Mouse (Mus musculus): ENCODE data around the gene Ranbp9.
A peak's percentile ranks its signal among the peaks of the same experiment; 100 is the strongest.

Gene Ranbp9

DNA sequence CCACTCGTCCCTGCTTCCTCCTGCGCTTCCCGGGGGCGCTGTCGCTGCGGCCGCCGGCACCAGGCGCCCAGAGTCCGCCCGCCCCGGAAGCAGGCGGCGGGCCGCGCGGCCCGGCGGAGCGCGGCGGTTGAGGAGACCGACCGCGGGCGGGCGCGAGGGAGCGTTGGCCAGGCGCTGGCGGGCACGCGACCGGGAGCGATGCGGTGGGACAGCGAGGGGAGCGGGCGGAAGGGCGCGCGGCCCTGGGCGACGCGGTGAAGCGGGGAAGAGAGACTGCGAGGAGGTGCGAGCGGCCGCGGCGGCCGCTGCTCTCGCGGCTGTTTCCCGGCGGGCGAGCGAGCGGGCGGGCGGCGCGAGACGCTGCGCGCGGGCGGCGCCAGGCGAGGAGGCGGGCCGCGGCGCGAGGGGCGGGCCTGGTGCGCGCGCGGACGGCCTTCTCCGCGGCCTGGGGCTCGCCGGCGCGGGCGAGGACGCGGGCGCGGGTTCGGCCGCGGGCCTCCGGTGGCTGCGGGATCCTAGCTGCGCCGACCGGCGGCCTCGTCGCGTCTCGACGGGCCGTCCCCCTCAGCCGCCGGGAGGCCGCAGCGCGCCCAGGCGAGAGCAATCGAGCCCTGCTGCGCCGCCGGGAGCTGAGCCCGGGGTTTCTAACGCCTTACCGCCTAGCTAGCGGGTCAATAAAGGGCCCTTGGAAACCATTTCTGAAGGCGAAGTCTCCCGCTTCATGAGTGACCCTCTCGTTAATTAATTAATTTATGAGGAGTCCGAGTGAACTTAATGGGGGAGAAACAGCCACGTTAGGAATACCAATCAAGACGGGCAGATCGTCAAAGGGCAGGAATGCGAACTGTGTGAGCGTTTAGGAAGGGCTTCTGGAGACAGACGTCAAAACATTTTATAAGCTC lies at the start of gene Ranbp9:
TSS of gene Ranbp9 (minus strand) at position 326 of the 902 bp plus-strand sequence.
- peak; percentile 54 to 62 for DNase-seq (ENCODE audit: low spot score in 2 of 2)

DNA sequence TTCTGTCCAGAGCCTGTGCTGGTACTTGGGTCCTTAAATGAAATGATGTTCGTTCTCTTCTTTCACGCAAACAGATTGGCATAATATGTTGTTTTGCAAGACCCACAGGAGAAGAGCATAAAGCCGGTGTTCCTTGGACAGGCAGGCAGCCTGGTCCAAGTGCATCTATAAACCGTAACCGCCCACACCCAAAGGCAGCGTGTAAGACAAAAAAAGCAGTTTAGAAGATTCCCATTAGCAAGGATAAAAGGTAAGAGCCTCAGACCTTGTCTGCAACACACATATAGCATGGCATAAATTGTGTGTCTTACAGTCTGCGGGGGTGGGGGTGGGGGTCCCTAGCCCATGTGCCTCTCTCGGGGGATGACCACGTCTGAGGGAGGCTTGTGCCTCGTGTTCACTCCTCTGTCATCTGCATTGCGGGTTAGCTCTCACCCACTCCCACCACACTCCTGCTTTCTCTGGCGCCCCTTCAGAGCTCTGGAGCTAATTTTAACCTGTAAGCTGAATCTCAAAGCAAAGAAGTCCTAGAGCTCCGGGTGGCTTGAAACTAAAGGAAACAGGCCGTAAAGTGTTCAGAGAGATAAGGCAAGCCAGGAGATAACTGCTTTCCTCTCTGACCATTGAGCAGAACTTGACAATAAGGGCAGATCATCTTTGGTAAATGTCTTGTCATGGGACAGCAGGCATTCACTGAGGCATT lies 49.2 kb upstream of the Ranbp9 start:
- DNase-seq (ENCODE audit: low spot score in 2 of 2): no peak

- no peak for DNase-seq (ENCODE audit: low spot score in 2 of 2)
Measured at GRCm38 (mm10) chr13:43526289-43526688, 45.2 kb upstream of the Ranbp9 start.

GRCm38 (mm10) chr13:43525363-43526134 lies 44.5 kb upstream of the Ranbp9 start:
- DNase-seq (ENCODE audit: low spot score in 2 of 2): peak in 1 of 2 experiments; percentile 23

GRCm38 (mm10) chr13:43524491-43525362 lies 43.6 kb upstream of the Ranbp9 start:
- DNase-seq (ENCODE audit: low spot score in 2 of 2): no peak

DNA sequence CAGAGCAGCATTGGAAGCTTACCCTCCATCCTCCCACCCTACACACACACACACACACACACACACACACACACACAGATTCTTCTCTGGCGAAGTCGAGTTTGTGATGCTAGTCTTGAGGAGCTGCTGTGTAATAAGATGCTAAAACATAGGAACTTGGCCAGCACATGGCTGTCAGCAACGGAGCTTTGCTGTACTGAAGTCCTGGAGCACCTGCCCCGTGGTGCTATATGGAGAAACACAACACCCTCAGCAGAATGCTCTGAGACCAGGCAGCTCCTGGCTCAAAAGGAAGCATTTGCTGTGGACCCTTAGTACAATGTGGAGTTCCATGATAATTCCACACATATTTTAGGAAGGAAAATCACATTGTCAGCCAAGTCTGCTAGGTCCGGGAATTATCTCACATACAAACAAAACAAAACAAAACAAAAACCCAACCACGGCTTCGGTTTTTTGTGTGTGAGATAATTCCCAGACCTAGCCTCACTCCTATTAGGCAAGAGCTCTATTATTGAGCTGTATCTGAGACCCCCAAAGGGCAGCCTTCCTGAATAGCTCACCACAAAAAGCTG lies 42.9 kb upstream of the Ranbp9 start:
- DNase-seq (ENCODE audit: low spot score in 2 of 2): no peak

DNA sequence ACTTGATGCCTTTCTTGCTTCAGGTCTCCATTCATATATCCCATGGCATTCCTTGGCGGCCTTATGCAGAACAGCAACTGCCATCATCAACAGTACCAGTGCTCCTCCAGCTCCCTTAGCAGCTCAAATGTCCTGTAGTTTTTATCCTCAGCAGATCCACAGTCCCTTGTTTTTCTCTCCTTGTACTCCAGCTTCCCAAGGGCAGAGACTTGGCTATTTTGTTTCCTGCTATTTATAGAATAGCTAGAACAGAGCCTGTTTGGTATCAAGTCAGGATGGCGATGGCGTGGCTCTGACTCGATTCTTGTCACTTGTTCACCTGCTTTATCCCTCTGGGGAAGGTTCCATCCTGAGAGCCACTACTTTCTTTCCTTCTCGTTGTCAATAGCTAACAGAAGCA lies 40.9 kb upstream of the Ranbp9 start:
- no peak for DNase-seq (ENCODE audit: low spot score in 2 of 2)

DNA sequence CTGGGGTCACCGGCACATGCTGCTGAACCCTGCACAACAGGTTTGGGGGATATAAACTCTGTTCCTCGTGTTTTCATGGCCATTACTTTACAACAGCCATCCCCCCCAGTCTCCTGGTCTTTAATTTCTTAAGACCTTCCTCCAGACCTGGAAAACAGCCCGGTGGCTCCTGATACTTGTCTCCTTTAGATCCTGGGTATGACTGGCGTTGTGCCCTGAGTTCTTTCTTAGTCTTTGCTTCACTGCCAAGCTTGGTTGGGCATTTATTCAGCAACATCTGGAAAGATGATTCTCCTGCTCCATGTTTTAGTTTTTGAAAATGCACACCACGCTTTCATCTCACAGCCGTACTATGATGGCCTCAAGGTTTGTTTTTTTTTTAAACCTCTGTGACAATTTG lies 38.2 kb upstream of the Ranbp9 start:
- no peak for DNase-seq (ENCODE audit: low spot score in 2 of 2)

DNA sequence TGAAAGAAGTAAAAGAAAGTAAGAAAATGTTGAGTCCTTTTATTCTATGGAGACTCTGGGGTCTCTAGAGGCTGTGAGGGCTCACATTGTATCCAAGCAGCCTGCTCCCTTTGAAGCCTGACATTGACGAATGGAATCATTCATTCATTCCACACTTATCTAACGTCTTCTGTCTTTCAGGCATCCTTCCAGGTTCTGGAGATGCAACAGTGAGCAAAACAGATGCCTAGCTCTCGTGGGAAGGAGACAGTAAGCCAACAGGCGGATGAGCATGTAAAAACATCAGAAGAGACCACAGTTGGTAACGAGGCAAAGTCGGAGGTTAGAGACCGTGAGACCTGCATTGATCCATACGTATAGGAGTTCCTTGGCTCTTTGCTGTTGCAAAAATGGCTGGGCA lies 36.3 kb upstream of the Ranbp9 start:
- DNase-seq (ENCODE audit: low spot score in 2 of 2): no peak

- DNase-seq (ENCODE audit: low spot score in 2 of 2): no peak
Measured at GRCm38 (mm10) chr13:43516931-43517330, 35.8 kb upstream of the Ranbp9 start.

DNA sequence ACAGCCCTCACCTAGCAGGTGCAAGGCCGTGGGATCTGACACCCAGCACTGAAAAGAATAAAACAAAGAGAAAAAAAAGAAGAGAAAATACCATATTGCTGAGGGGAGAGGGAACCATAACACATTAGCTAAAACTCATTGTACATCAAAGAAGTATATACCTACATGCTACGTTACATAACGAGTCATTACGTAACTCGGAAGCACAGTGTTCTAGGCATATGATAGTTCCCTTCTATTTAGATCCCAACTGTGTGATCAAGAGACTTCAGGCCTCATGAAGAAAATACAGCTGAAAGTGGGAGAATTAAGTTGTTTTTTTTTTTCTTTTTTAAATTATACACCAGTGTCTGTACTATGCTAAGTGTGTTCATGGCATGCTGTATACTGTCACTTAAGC lies 35.0 kb upstream of the Ranbp9 start:
- no peak for DNase-seq (ENCODE audit: low spot score in 2 of 2)

- DNase-seq (ENCODE audit: low spot score in 2 of 2): no peak
Measured at GRCm38 (mm10) chr13:43514950-43515358, 33.9 kb upstream of the Ranbp9 start.

- DNase-seq (ENCODE audit: low spot score in 2 of 2): no peak
Measured at GRCm38 (mm10) chr13:43512736-43513135, 31.7 kb upstream of the Ranbp9 start.

GRCm38 (mm10) chr13:43505798-43506197 lies 24.7 kb upstream of the Ranbp9 start:
- no peak for DNase-seq (ENCODE audit: low spot score in 2 of 2)

DNA sequence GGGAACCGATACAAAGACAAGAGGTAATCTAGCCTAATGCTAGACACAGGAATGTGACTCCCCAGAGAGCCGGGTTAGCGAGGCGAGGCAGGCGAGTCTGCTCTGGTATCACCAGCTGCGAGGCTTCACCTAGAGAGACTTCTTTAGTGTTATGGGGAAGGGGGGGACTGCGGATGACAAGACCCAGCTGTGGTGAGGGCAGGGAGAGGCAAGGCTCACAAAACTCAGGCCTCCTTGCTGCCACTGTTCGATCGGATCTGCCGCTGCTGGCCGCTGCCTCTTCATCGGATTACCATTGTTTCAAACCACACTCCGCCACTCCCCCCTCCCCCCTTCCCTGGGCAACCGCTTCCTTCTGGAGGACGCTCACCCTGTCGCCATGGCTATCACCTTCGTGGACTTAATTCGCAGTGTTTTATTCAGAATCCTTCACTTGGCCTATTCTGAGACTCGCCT lies 22.3 kb upstream of the Ranbp9 start:
- DNase-seq (ENCODE audit: low spot score in 2 of 2): peak; percentile 34 to 35

DNA sequence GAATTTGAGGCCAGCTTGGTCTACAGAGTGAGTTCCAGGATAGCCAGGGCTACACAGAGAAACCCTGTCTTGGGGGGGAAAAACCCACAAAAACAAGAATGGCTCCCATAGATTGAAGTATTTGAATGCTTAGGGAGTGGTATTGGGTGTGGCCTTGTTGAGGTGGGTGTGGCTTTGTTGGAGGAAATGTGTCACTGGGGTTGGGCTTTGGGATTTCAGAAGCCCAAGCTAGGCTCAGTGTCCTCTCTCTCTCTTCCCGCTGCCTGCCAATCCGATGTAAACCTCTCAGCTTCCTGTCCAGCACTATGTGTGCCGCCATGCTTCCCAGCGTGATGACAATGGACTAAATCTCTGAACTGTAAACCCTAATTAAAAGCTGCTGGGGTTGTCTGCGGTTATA lies 20.5 kb upstream of the Ranbp9 start:
- no peak for DNase-seq (ENCODE audit: low spot score in 2 of 2)

GRCm38 (mm10) chr13:43500483-43500850 lies 19.4 kb upstream of the Ranbp9 start:
- peak; percentile 17 to 44 for DNase-seq (ENCODE audit: low spot score in 2 of 2)

DNA sequence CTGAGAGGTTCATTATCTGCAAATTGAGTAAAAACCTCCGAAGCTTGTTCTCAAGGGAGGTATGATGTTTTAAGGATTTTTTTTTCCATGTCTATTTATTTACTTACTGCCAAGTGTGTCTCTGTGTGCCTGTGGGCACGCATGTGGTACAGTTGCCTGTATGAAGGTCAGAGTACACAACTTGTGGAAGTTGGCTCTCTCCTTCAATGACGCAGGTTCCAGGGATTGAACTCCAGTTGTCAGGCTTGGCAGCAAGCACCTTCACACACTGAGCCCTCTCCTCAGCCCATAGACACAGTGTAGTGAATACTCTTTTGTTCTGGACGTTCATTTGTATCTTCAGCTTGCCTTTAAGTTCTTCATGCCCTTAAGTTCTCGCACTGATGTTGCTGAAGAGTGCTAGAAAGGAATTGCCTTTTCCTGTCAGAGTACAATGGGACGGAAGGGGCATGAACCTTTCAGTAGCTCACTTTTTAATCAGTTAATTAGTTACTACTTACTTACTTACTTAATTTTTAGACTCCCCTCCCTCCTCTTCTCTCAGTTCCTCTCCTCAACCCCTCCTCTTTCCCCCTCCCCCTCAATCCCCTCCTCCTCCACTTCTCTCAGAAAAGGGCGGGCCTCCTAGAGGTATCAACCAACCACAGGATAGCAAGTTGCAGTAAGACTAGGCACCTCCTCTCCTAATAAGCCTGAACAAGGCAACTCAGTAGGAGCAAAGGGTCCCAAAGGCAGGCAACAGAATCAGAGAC lies 18.8 kb upstream of the Ranbp9 start:
- DNase-seq (ENCODE audit: low spot score in 2 of 2): no peak

DNA sequence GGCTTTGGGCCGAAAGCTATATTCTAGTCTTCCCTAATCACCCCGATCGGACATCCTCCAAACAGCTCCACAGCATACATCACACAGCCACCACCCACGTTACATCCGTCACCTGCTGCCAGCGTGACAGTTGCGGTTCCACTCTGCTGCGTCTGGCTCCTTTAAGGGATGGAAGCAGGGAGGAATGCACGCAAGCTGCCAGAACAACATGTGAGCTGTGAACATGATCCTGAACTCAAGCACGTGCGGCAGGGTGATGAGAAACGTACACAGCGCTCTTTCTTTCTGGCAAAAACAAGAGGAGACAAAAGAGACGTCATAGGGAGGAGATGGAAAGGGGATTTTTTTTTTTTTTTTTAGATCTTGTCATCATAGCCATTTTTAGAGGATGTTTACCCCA lies 17.8 kb upstream of the Ranbp9 start:
- DNase-seq (ENCODE audit: low spot score in 2 of 2): no peak

DNA sequence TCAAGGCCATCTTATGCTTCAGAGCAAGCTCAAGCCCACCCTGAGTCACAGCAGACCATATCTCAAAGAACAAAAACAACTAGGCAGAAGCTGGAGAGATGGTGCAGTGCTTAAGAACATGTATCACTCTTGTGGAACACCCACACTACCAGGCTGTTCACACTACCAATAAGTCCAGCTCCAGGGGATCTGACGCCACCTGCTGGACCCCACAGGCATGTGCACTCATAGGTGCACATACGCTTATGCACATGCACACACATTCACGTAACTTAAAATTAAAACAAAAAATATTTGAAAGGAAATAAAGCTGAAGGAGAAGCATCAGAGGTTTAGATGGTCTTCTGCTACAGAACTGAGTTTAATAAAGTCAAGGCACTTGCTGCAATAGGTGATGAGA lies 16.7 kb upstream of the Ranbp9 start:
- no peak for DNase-seq (ENCODE audit: low spot score in 2 of 2)
